10 mouse cellular contexts compared by ENCODE assay signal in the genomic region with DNA sequence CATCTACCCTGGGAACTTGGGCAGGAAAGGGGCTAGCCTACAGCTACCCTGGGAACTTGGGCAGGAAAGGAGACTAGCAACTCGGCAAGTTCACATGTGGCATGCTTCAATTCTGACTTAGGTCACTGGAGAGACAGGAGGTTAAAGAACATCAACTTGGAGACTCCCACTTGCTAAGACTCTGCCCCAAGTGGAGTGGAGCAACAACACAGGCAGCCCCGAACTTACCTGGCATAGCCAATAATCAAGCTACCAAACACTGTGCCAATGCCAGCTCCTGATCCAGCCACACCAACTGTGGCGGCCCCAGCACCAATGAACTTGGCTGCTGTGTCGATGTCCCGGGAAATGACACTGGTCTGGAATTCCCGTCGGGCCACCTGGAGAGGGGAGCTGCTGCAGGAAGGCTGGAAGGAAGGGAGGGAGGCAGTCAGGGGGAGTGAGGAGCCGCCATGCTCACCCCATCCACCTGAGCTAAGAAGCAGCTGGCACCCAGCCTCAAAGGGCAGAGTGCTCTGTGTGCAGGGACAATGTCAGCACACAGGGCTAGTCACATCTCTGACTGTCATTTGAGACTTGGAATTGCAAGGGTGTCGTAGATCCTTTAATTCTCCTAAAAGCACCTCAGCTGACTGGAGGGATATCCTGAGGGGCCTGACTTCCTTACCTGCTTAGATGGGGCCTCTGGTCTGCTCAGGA. TPM values are rescaled to one million over a fixed set of nuclear protein-coding genes. Genes with fewer than 3 reads are reported as not detected.
DNase-seq lines count a peak whose midpoint lies in the region; ATAC-seq and TF ChIP-seq lines count a peak whose summit lies in the region.
"Had no signal": no experiment of that assay in that cellular context is flagged by ENCODE, and none has a peak within 500 bp of the region (broad histone marks: within the 10 kb centered on the region; RNA-seq: fewer than 3 reads in every experiment).

No protein-coding gene starts in this region.

- peak overlapping the region; percentile 6; the same call in 1 of the 2 replicates for H3K27ac ChIP-seq in cerebellum, adult 2 months (ENCODE audit: insufficient read depth, low read length)
- no peak overlapping the region; the same call in 1 of the 2 replicates for H3K27ac ChIP-seq in liver, embryonic 13.5 days

- peak overlapping the region; percentile 80 for H3K4me3 ChIP-seq in cerebellum, adult 2 months (replicated peaks; ENCODE audit: insufficient read depth, low read depth, low read length)
- peak overlapping the region; percentile 65 for H3K4me3 ChIP-seq in megakaryocyte, embryonic 14.5 days (replicated peaks)
- H3K4me3 ChIP-seq in liver, embryonic 13.5 days (replicated peaks), result peak overlapping the region; percentile 79

- H3K9me3 ChIP-seq in megakaryocyte, embryonic 14.5 days, result no peaks in the 10 kb centered on the region
- no peaks in the 10 kb centered on the region for H3K9me3 ChIP-seq in liver, embryonic 13.5 days (replicated peaks)

- TF ChIP-seq CTCF in cerebellum, adult 2 months (IDR thresholded peaks at IDR 0.05; ENCODE audit: borderline replicate concordance, insufficient read depth, low read depth, low read length), result no peak

- DNase-seq in cerebellum, adult 2 months, result peak; percentile 42
- no peak for DNase-seq in cerebellum, adult 9-10 months
- no peak for DNase-seq in liver, embryonic 13.5 days
- no peak for DNase-seq in embryo, embryonic 10 days (ENCODE audit: low spot score)
- no peak for DNase-seq in embryo, embryonic 9.5 days (ENCODE audit: extremely low spot score)
- no peak for DNase-seq in urinary bladder, postnatal 36 days (ENCODE audit: low spot score in 2 of 2)
- DNase-seq: lung, postnatal 10 days had no signal

- no peak for ATAC-seq in megakaryocyte, adult 5-6 weeks (ENCODE audit: poor library complexity, severe bottlenecking)
- no peak for ATAC-seq in liver, embryonic 13.5 days (ENCODE audit: low read depth)

- H3K4me2 ChIP-seq in liver, embryonic 13.5 days, result peak overlapping the region; percentile 92

- 18% methylated on average over 9 of the region's 9 CpGs for WGBS in cerebellum, adult 2 months
- 80% methylated on average over 9 of the region's 9 CpGs for WGBS in liver, embryonic 13.5 days (ENCODE audit: insufficient replicate concordance)

- TF ChIP-seq POLR2A in cerebellum, adult 2 months (IDR thresholded peaks at IDR 0.05; ENCODE audit: borderline replicate concordance, insufficient read depth, low read length), result no peak

- peaks cover 2% of the 10 kb centered on the region; the same call in 1 of the 2 replicates for H3K4me1 ChIP-seq in cerebellum, adult 2 months (ENCODE audit: control insufficient read depth, insufficient read depth, low read length)
- peaks cover 43% of the 10 kb centered on the region for H3K4me1 ChIP-seq in megakaryocyte, embryonic 14.5 days
- H3K4me1 ChIP-seq in liver, embryonic 13.5 days (replicated peaks), result peaks cover 44% of the 10 kb centered on the region

- H3K27me3 ChIP-seq in cerebellum, adult 2 months (ENCODE audit: control insufficient read depth, insufficient read depth, low read length), result no peaks in the 10 kb centered on the region
- H3K27me3 ChIP-seq in megakaryocyte, embryonic 14.5 days (replicated peaks), result no peaks in the 10 kb centered on the region
- no peaks in the 10 kb centered on the region for H3K27me3 ChIP-seq in liver, embryonic 13.5 days

- peaks cover 43% of the 10 kb centered on the region for H3K36me3 ChIP-seq in megakaryocyte, embryonic 14.5 days (replicated peaks; ENCODE audit: low read length)
- peaks cover 42% of the 10 kb centered on the region for H3K36me3 ChIP-seq in liver, embryonic 13.5 days

- H3K9ac ChIP-seq in liver, embryonic 13.5 days, result peak overlapping the region; percentile 85; the same call in 1 of the 2 replicates

RNA-seq across cellular contexts. Expression of a gene that starts 2.0 kb away (rescaled TPM):
- polyA plus RNA-seq in cerebellum, adult 2 months (2012; rRNA removed), result 696 and 758 TPM in 2 replicates
- polyA plus RNA-seq in megakaryocyte, embryonic 14.5 days (2012; ENCODE audit: insufficient read depth, low replicate concordance), result 305 and 325 TPM in 2 replicates
- total RNA-seq in megakaryocyte, adult 5-6 weeks (2015), result 192 and 203 TPM in 2 replicates
- total RNA-seq in megakaryocyte, adult 5-6 weeks (2017), result 24.3 and 35.9 TPM in 2 replicates
- polyA plus RNA-seq in liver, embryonic 13.5 days (2015; fragmentation: Nextera tagmentation; extraction: Ambion mirVana), result 578 and 628 TPM in 2 replicates

RNA-seq across cellular contexts. Expression of a gene that starts 8.3 kb away (rescaled TPM):
- polyA plus RNA-seq in cerebellum, adult 2 months (2012; rRNA removed), result 56.0 and 56.8 TPM in 2 replicates
- 12.1 and 13.8 TPM in 2 replicates for polyA plus RNA-seq in megakaryocyte, embryonic 14.5 days (2012; ENCODE audit: insufficient read depth, low replicate concordance)
- total RNA-seq in megakaryocyte, adult 5-6 weeks (2015), result 22.5 and 22.8 TPM in 2 replicates
- 20.8 and 21.5 TPM in 2 replicates for total RNA-seq in megakaryocyte, adult 5-6 weeks (2017)
- 13.7 and 15.2 TPM in 2 replicates for polyA plus RNA-seq in liver, embryonic 13.5 days (2015; fragmentation: Nextera tagmentation; extraction: Ambion mirVana)

RNA-seq across cellular contexts. Expression of a gene that starts 38.3 kb away (rescaled TPM):
- polyA plus RNA-seq in cerebellum, adult 2 months (2012; rRNA removed), result 0.08 TPM in 1 of 2 replicates, not detected in the other
- polyA plus RNA-seq in megakaryocyte, embryonic 14.5 days (2012; ENCODE audit: insufficient read depth, low replicate concordance), result not detected in 2 replicates
- not detected in 2 replicates for total RNA-seq in megakaryocyte, adult 5-6 weeks (2015)
- not detected in 2 replicates for total RNA-seq in megakaryocyte, adult 5-6 weeks (2017)
- not detected in 2 replicates for polyA plus RNA-seq in liver, embryonic 13.5 days (2015; fragmentation: Nextera tagmentation; extraction: Ambion mirVana)
- total RNA-seq: gastrocnemius, postnatal 4 days had no signal

RNA-seq across cellular contexts. Expression of a gene that starts 38.8 kb away (rescaled TPM):
- 75.0 and 83.5 TPM in 2 replicates for polyA plus RNA-seq in cerebellum, adult 2 months (2012; rRNA removed)
- 21.3 and 146 TPM in 2 replicates for polyA plus RNA-seq in megakaryocyte, embryonic 14.5 days (2012; ENCODE audit: insufficient read depth, low replicate concordance)
- 80.1 and 93.3 TPM in 2 replicates for total RNA-seq in megakaryocyte, adult 5-6 weeks (2015)
- total RNA-seq in megakaryocyte, adult 5-6 weeks (2017), result 47.6 and 59.8 TPM in 2 replicates
- polyA plus RNA-seq in liver, embryonic 13.5 days (2015; fragmentation: Nextera tagmentation; extraction: Ambion mirVana), result 87.0 and 88.9 TPM in 2 replicates

RNA-seq across cellular contexts. Expression of a gene that starts 49.1 kb away (rescaled TPM):
- not detected in 2 replicates for polyA plus RNA-seq in cerebellum, adult 2 months (2012; rRNA removed)
- polyA plus RNA-seq in megakaryocyte, embryonic 14.5 days (2012; ENCODE audit: insufficient read depth, low replicate concordance), result not detected in 2 replicates
- total RNA-seq in megakaryocyte, adult 5-6 weeks (2015), result not detected in 2 replicates
- total RNA-seq in megakaryocyte, adult 5-6 weeks (2017), result not detected in 2 replicates
- polyA plus RNA-seq in liver, embryonic 13.5 days (2015; fragmentation: Nextera tagmentation; extraction: Ambion mirVana), result not detected in 2 replicates
- total RNA-seq: gastrocnemius, postnatal 4 days had no signal

Comparison
In these comparisons a context has a peak if more than half of its experiments do, and no peak if none do; other contexts are left out.
1. DNase-seq: peak in cerebellum, adult 2 months (2 of 2); none in cerebellum, adult 9-10 months (single experiment), liver, embryonic 13.5 days (single experiment), embryo, embryonic 10 days (single experiment), embryo, embryonic 9.5 days (single experiment) and urinary bladder, postnatal 36 days (0 of 2).
2. Peak in every context shown above with its lines, with median percentiles within 50 percentile points of each other: H3K4me3 ChIP-seq.